Comparison of ENCODE assay signal across 16 mouse cellular contexts in genomic region chr2:63852287-63852686, GRCm38 (mm10).
DNase-seq lines count a peak whose midpoint lies in the region; ATAC-seq and TF ChIP-seq lines count a peak whose summit lies in the region.
"Had no signal": no experiment of that assay in that cellular context is flagged by ENCODE, and none has a peak within 500 bp of the region (broad histone marks: within the 10 kb centered on the region; RNA-seq: fewer than 3 reads in every experiment).

No protein-coding gene starts in this region.

- H3K4me2 ChIP-seq in lung, embryonic 16.5 days (ENCODE audit: low read depth, low read length) = no peak overlapping the region
- H3K4me2 ChIP-seq in hindbrain, embryonic 14.5 days (replicated peaks) = no peak overlapping the region
- no peak overlapping the region for H3K4me2 ChIP-seq in neural tube, embryonic 14.5 days (ENCODE audit: low read depth, low read length)
- H3K4me2 ChIP-seq: embryonic facial prominence, embryonic 12.5 days; liver, embryonic 11.5 days had no signal

- no peak overlapping the region for H3K9ac ChIP-seq in lung, embryonic 16.5 days (ENCODE audit: low read length)
- no peak overlapping the region for H3K9ac ChIP-seq in hindbrain, embryonic 14.5 days
- no peak overlapping the region for H3K9ac ChIP-seq in neural tube, embryonic 14.5 days (replicated peaks; ENCODE audit: low read depth, low read length)
- H3K9ac ChIP-seq: embryonic facial prominence, embryonic 12.5 days had no signal

- H3K27me3 ChIP-seq in lung, embryonic 16.5 days (ENCODE audit: control insufficient read depth, insufficient read depth, low read depth, low read length) = no peaks in the 10 kb centered on the region
- H3K27me3 ChIP-seq in hindbrain, embryonic 14.5 days (ENCODE audit: control insufficient read depth, insufficient read depth, low read length) = no peaks in the 10 kb centered on the region
- no peaks in the 10 kb centered on the region for H3K27me3 ChIP-seq in neural tube, embryonic 14.5 days (ENCODE audit: control insufficient read depth, insufficient read depth, low read length)
- H3K27me3 ChIP-seq: CH12.LX; embryonic facial prominence, embryonic 12.5 days had no signal

- H3K27ac ChIP-seq in lung, embryonic 16.5 days (ENCODE audit: low read length) = no peak overlapping the region
- H3K27ac ChIP-seq in hindbrain, embryonic 14.5 days = no peak overlapping the region
- H3K27ac ChIP-seq in neural tube, embryonic 14.5 days (ENCODE audit: low read depth, low read length) = no peak overlapping the region
- H3K27ac ChIP-seq: embryonic facial prominence, embryonic 12.5 days; macrophage had no signal

- no peak for TF ChIP-seq POLR2A in lung, adult 2 months (IDR thresholded peaks at IDR 0.05; ENCODE audit: borderline replicate concordance, extremely low read depth, low read depth, low read length)

- H3K4me1 ChIP-seq in lung, embryonic 16.5 days (replicated peaks; ENCODE audit: control insufficient read depth, insufficient read depth, low read length) = no peaks in the 10 kb centered on the region; the same call in 1 of the 2 replicates
- no peaks in the 10 kb centered on the region for H3K4me1 ChIP-seq in lung, adult 2 months (ENCODE audit: control insufficient read depth, insufficient read depth, low read length)
- peaks cover 17% of the 10 kb centered on the region for H3K4me1 ChIP-seq in hindbrain, embryonic 14.5 days (replicated peaks; ENCODE audit: control insufficient read depth, insufficient read depth, low read length)
- peaks cover 5% of the 10 kb centered on the region; the same call in 1 of the 2 replicates for H3K4me1 ChIP-seq in neural tube, embryonic 14.5 days (ENCODE audit: control insufficient read depth, insufficient read depth, low read length)

- ATAC-seq in cerebellum, adult (ENCODE audit: insufficient number of reproducible peaks, low FRiP score, low TSS enrichment) = 0 out of 2 replicates have a peak, but pooled peaks have one; percentile 3
- ATAC-seq in lung, embryonic 16.5 days (ENCODE audit: low read depth) = peak; percentile 82
- ATAC-seq in hindbrain, embryonic 14.5 days (ENCODE audit: low FRiP score) = peak; percentile 76; the same call in 1 of the 2 replicates
- ATAC-seq in neural tube, embryonic 14.5 days (ENCODE audit: low read depth) = peak; percentile 85
- ATAC-seq: Patski had no signal

- H3K9me3 ChIP-seq in lung, embryonic 16.5 days (ENCODE audit: control insufficient read depth, low read length) = no peaks in the 10 kb centered on the region
- no peaks in the 10 kb centered on the region for H3K9me3 ChIP-seq in hindbrain, embryonic 14.5 days (ENCODE audit: control insufficient read depth, low read length)
- H3K9me3 ChIP-seq in neural tube, embryonic 14.5 days (ENCODE audit: control insufficient read depth, low read length) = no peaks in the 10 kb centered on the region
- H3K9me3 ChIP-seq: embryonic facial prominence, embryonic 12.5 days had no signal

- 47% methylated on average over 6 of the region's 6 CpGs for WGBS in lung, embryonic 16.5 days
- WGBS in lung, adult 2 months = 64% methylated on average over 6 of the region's 6 CpGs
- 37% methylated on average over 6 of the region's 6 CpGs for WGBS in hindbrain, embryonic 14.5 days
- WGBS in neural tube, embryonic 14.5 days = 22% methylated on average over 6 of the region's 6 CpGs

- TF ChIP-seq CTCF in lung, adult 2 months (IDR thresholded peaks at IDR 0.05; ENCODE audit: insufficient read depth, low read length) = no peak

- H3K36me3 ChIP-seq in lung, embryonic 16.5 days (ENCODE audit: control insufficient read depth, insufficient read depth, low read length) = no peaks in the 10 kb centered on the region
- H3K36me3 ChIP-seq in hindbrain, embryonic 14.5 days (replicated peaks; ENCODE audit: control insufficient read depth, insufficient read depth) = no peaks in the 10 kb centered on the region
- no peaks in the 10 kb centered on the region for H3K36me3 ChIP-seq in neural tube, embryonic 14.5 days (ENCODE audit: control insufficient read depth, insufficient read depth, low read length)
- H3K36me3 ChIP-seq: embryonic facial prominence, embryonic 12.5 days had no signal

- H3K4me3 ChIP-seq in lung, embryonic 16.5 days (ENCODE audit: low read length) = no peak overlapping the region
- no peak overlapping the region for H3K4me3 ChIP-seq in lung, adult 2 months (replicated peaks; ENCODE audit: extremely low read depth, low read depth, low read length)
- no peak overlapping the region for H3K4me3 ChIP-seq in hindbrain, embryonic 14.5 days (replicated peaks; ENCODE audit: low read length)
- no peak overlapping the region for H3K4me3 ChIP-seq in neural tube, embryonic 14.5 days (ENCODE audit: low read depth, low read length)
- H3K4me3 ChIP-seq: embryonic facial prominence, embryonic 12.5 days; myocyte had no signal

- no peak for DNase-seq in cerebellum, adult 9-10 months
- DNase-seq in lung, adult 2 months = no peak
- peak; percentile 51 for DNase-seq in hindbrain, embryonic 14.5 days (ENCODE audit: low spot score)
- no peak for DNase-seq in adrenal gland, postnatal 25 days
- DNase-seq in kidney, adult 18-20 months = no peak
- DNase-seq: cerebellum, postnatal 36 days; thymus, postnatal 36 days had no signal

Comparison
In these comparisons a context has a peak if more than half of its experiments do, and no peak if none do; other contexts are left out.
1. ATAC-seq: peak in every context shown above with its lines; median percentile 85 in neural tube, embryonic 14.5 days; 82 in lung, embryonic 16.5 days; 76 in hindbrain, embryonic 14.5 days; 3 in cerebellum, adult.